Mouse (Mus musculus) heart, adult 2 months (tissue): ENCODE data around the gene Gid4.

Source experiments
- CTCF ChIP-seq: fragments of 200-600 bp; IDR thresholded peaks from 2 replicates; pipeline ENCODE4 v1.8.1; 2022; ENCODE audit warnings: antibody characterized with exemption, mild to moderate bottlenecking, moderate library complexity
- EP300 ChIP-seq: fragments of 200-500 bp; IDR thresholded peaks from 2 replicates; pipeline ENCODE4 v1.6.1; 2011; ENCODE audit warnings: low read depth, low read length, control low read depth; ENCODE audit not compliant: insufficient read depth
- POLR2A ChIP-seq: fragments of 200-500 bp; IDR thresholded peaks from 2 replicates; pipeline ENCODE4 v1.6.1; 2011; ENCODE audit warnings: mild to moderate bottlenecking, low read depth, low read length, control low read depth; ENCODE audit not compliant: insufficient read depth

DNA sequence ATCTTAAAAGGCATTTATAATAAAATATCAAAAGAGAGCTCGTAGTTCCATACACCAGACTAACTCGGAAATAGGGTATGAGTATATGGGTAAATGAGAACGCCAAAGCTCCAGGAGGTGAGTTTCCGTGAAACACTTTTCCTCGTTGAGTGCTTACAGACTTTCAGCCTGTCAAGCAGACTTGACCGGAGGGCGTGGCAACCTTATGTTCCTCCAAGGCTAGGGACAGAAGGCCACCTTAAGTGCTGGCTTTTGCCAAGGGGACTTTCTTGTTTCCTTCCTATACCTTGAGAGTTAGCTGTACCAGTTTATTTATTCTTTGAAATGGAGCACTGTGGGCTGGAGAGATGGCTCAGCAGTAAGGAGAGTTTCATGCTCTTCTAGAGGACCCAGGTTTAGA is 23.2 kb downstream of the Gid4 start:
- no peak for TF ChIP-seq CTCF
- no peak for TF ChIP-seq POLR2A
- no peak for TF ChIP-seq EP300
